Mouse (Mus musculus) C2C12 (cell line): ENCODE measurements around the gene Hoxb3.

Source experiments
- CEBPB ChIP-seq: IDR thresholded peaks from one replicate; pipeline ENCODE4 v1.6.1; 2011; ENCODE audit warnings: low read depth, mild to moderate bottlenecking, control low read depth, moderate library complexity
- CTCF ChIP-seq: IDR thresholded peaks from one replicate; pipeline ENCODE4 v1.5.1; 2011; ENCODE audit not compliant: control insufficient read depth, insufficient read depth, insufficient read length
- USF1 ChIP-seq: IDR thresholded peaks from one replicate; pipeline ENCODE4 v1.6.1; 2011; ENCODE audit warnings: low read depth, mild to moderate bottlenecking, control low read depth, moderate library complexity

GRCm38 (mm10) chr11:96345220-96345892 lies 22.2 kb downstream of the Hoxb3 start:
- TF ChIP-seq CTCF (no peak), CEBPB (no peak), USF1 (no peak)
